Comparison of ENCODE assay signal across 22 mouse cellular contexts in genomic region chr17:69498913-69499312, GRCm38 (mm10). TPM values are rescaled to one million over a fixed set of nuclear protein-coding genes. Genes with fewer than 3 reads are reported as not detected.
A peak's percentile ranks its signal among the peaks of the same experiment; 100 is the strongest.
DNase-seq lines count a peak whose midpoint lies in the region; ATAC-seq and TF ChIP-seq lines count a peak whose summit lies in the region.
"Had no signal": no experiment of that assay in that cellular context is flagged by ENCODE, and none has a peak within 500 bp of the region (broad histone marks: within the 10 kb centered on the region; RNA-seq: fewer than 3 reads in every experiment).

No protein-coding gene starts in this region.

- intact Hi-C loops in heart, adult 2 months (cut with DNase I): no loop called here

- no peaks in the 10 kb centered on the region for H3K27me3 ChIP-seq in heart, adult 2 months (ENCODE audit: control insufficient read depth, insufficient read depth, low read length)
- H3K27me3 ChIP-seq in midbrain, embryonic 13.5 days: no peaks in the 10 kb centered on the region
- H3K27me3 ChIP-seq in midbrain, embryonic 16.5 days (ENCODE audit: control insufficient read depth, insufficient read depth, low read depth, low read length): no peaks in the 10 kb centered on the region
- H3K27me3 ChIP-seq in hindbrain, embryonic 13.5 days: no peaks in the 10 kb centered on the region
- H3K27me3 ChIP-seq: embryonic facial prominence, embryonic 12.5 days; forebrain, embryonic 15.5 days; heart, embryonic 12.5 days had no signal

- H3K4me1 ChIP-seq in heart, adult 2 months (ENCODE audit: control insufficient read depth, insufficient read depth, low read length): no peaks in the 10 kb centered on the region
- peaks cover 7% of the 10 kb centered on the region; the same call in 1 of the 2 replicates for H3K4me1 ChIP-seq in midbrain, embryonic 13.5 days (replicated peaks)
- H3K4me1 ChIP-seq in midbrain, embryonic 16.5 days (ENCODE audit: control insufficient read depth, insufficient read depth, low read length): no peaks in the 10 kb centered on the region
- H3K4me1 ChIP-seq in hindbrain, embryonic 13.5 days (replicated peaks): no peaks in the 10 kb centered on the region
- H3K4me1 ChIP-seq: embryonic facial prominence, embryonic 12.5 days; forebrain, embryonic 15.5 days; heart, embryonic 12.5 days had no signal

- H3K4me3 ChIP-seq in heart, adult 2 months: no peak overlapping the region
- H3K4me3 ChIP-seq in midbrain, embryonic 13.5 days (replicated peaks): no peak overlapping the region
- no peak overlapping the region for H3K4me3 ChIP-seq in midbrain, embryonic 16.5 days (ENCODE audit: low read depth, low read length)
- no peak overlapping the region for H3K4me3 ChIP-seq in hindbrain, embryonic 13.5 days
- H3K4me3 ChIP-seq: embryonic facial prominence, embryonic 12.5 days; forebrain, embryonic 15.5 days; heart, embryonic 12.5 days had no signal

- peak; percentile 35 for TF ChIP-seq CTCF in heart, adult 2 months (IDR thresholded peaks at IDR 0.05)

- 0 out of 2 replicates have a peak, but pooled peaks cover 2% of the 10 kb centered on the region for H3K9me3 ChIP-seq in midbrain, embryonic 13.5 days
- H3K9me3 ChIP-seq in midbrain, embryonic 16.5 days (replicated peaks; ENCODE audit: control insufficient read depth, low read length, poor library complexity, severe bottlenecking): no peaks in the 10 kb centered on the region
- no peaks in the 10 kb centered on the region for H3K9me3 ChIP-seq in hindbrain, embryonic 13.5 days
- H3K9me3 ChIP-seq: embryonic facial prominence, embryonic 12.5 days; forebrain, embryonic 15.5 days; heart, embryonic 12.5 days had no signal

- no peak for DNase-seq in heart, adult 2 months
- DNase-seq in heart, adult 8-10 months (ENCODE audit: low spot score): no peak
- DNase-seq in brain, adult 2 months (ENCODE audit: low read depth, low spot score): peak; percentile 16
- no peak for DNase-seq in thymus, adult 18-20 months
- DNase-seq: adrenal gland, adult 8-10 months; adrenal gland, postnatal 36 days; cerebellum, adult 11 months; cerebellum, adult 8-10 months; cerebellum, postnatal 14 days; gastrocnemius, postnatal 36 days; heart, adult 18-20 months had no signal

- no peak for TF ChIP-seq EP300 in heart, adult 2 months (IDR thresholded peaks at IDR 0.05; ENCODE audit: insufficient read depth, low read depth, low read length)

- no peak for TF ChIP-seq POLR2A in heart, adult 2 months (IDR thresholded peaks at IDR 0.05; ENCODE audit: insufficient read depth, low read depth, low read length)

- 40% methylated on average over 2 of the region's 2 CpGs for WGBS in heart, adult 2 months
- 43% methylated on average over 2 of the region's 2 CpGs for WGBS in midbrain, embryonic 13.5 days
- 44% methylated on average over 2 of the region's 2 CpGs for WGBS in midbrain, embryonic 16.5 days
- 54% methylated on average over 2 of the region's 2 CpGs for WGBS in hindbrain, embryonic 13.5 days

- no peaks in the 10 kb centered on the region for H3K36me3 ChIP-seq in heart, adult 2 months (ENCODE audit: control insufficient read depth, insufficient read depth, low read length)
- no peaks in the 10 kb centered on the region for H3K36me3 ChIP-seq in midbrain, embryonic 13.5 days
- no peaks in the 10 kb centered on the region for H3K36me3 ChIP-seq in midbrain, embryonic 16.5 days (ENCODE audit: control insufficient read depth, insufficient read depth, low read length)
- H3K36me3 ChIP-seq in hindbrain, embryonic 13.5 days: no peaks in the 10 kb centered on the region
- H3K36me3 ChIP-seq: embryonic facial prominence, embryonic 12.5 days; forebrain, embryonic 15.5 days; heart, embryonic 12.5 days had no signal

- 0 out of 2 replicates have a peak, but pooled peaks have one; percentile 18 for ATAC-seq in midbrain, embryonic 13.5 days
- ATAC-seq in midbrain, embryonic 16.5 days: no peak
- ATAC-seq in hindbrain, embryonic 13.5 days (ENCODE audit: low FRiP score): no peak
- ATAC-seq: forebrain, embryonic 15.5 days; hindbrain, embryonic 16.5 days had no signal

- H3K79me2 ChIP-seq in heart, adult 2 months (replicated peaks; ENCODE audit: control insufficient read depth, insufficient read depth, low read length): no peaks in the 10 kb centered on the region

- no peak overlapping the region for H3K27ac ChIP-seq in heart, adult 2 months
- no peak overlapping the region for H3K27ac ChIP-seq in midbrain, embryonic 13.5 days
- no peak overlapping the region for H3K27ac ChIP-seq in midbrain, embryonic 16.5 days (ENCODE audit: low read length)
- no peak overlapping the region for H3K27ac ChIP-seq in hindbrain, embryonic 13.5 days
- H3K27ac ChIP-seq: embryonic facial prominence, embryonic 12.5 days; forebrain, embryonic 15.5 days had no signal

- H3K9ac ChIP-seq in heart, adult 2 months (ENCODE audit: low read depth, low read length): no peak overlapping the region
- H3K9ac ChIP-seq in midbrain, embryonic 13.5 days (replicated peaks): no peak overlapping the region
- H3K9ac ChIP-seq in midbrain, embryonic 16.5 days (ENCODE audit: low read depth, low read length): no peak overlapping the region
- no peak overlapping the region for H3K9ac ChIP-seq in hindbrain, embryonic 13.5 days
- H3K9ac ChIP-seq: embryonic facial prominence, embryonic 12.5 days; forebrain, embryonic 15.5 days; heart, embryonic 12.5 days had no signal

- no peak overlapping the region for H3K4me2 ChIP-seq in midbrain, embryonic 13.5 days (replicated peaks)
- no peak overlapping the region for H3K4me2 ChIP-seq in midbrain, embryonic 16.5 days (ENCODE audit: low read length)
- no peak overlapping the region for H3K4me2 ChIP-seq in hindbrain, embryonic 13.5 days
- H3K4me2 ChIP-seq: embryonic facial prominence, embryonic 12.5 days; forebrain, embryonic 15.5 days; heart, embryonic 12.5 days had no signal

RNA-seq across cellular contexts. Expression of gene Akain1, which starts 59.8 kb away (rescaled TPM):
- total RNA-seq in heart, adult 2 months (2021): not detected
- polyA plus RNA-seq in heart, adult 2 months (2012; rRNA removed): 0.12 and 0.18 TPM in 2 replicates
- total RNA-seq in heart, adult 8-10 months (2022): not detected
- 0.24 and 0.26 TPM in 2 replicates for polyA plus RNA-seq in midbrain, embryonic 13.5 days (2015; fragmentation: Nextera tagmentation; extraction: Ambion mirVana)
- 0.40 and 0.75 TPM in 2 replicates for polyA plus RNA-seq in midbrain, embryonic 16.5 days (2015; fragmentation: Nextera tagmentation; extraction: Ambion mirVana)
- 0.70 and 0.96 TPM in 2 replicates for polyA plus RNA-seq in hindbrain, embryonic 13.5 days (2015; fragmentation: Nextera tagmentation; extraction: Ambion mirVana)
- total RNA-seq: adrenal gland, postnatal 36 days; common myeloid progenitor, adult 5-6 weeks; ES-E14; gastrocnemius, adult 8-10 months; gastrocnemius, postnatal 36 days had no signal
- polyA plus RNA-seq: embryonic facial prominence, embryonic 12.5 days; heart, embryonic 12.5 days; hindbrain, embryonic 11.5 days had no signal
